Mouse (Mus musculus) mouse trophoblast stem cell (cell line): ENCODE results near the gene Cdc45.

Source experiments
- in situ Hi-C, 2 experiments: fragments of 300-500 bp; cut with MseI, MboI; formaldehyde crosslinking; loops; 2 replicates in 1 of 2; 3 replicates in 1 of 2; pipeline ENCODE4 v1.15.1; 2025

Gene Cdc45

GRCm38 (mm10) chr16:18811468-18812384 lies at the start of gene Cdc45, which contains the start of gene Ufd1:
Gene Cdc45, minus strand, starts transcription at chr16:18811987.
Gene Ufd1, plus strand, starts transcription at chr16:18811779.
- in situ Hi-C loops, result no loop called here

GRCm38 (mm10) chr16:18860186-18860585 lies 48.4 kb upstream of the Cdc45 start:
- in situ Hi-C loops, result loop anchor here in 1 of 2 experiments (25.0 kb wide), 1 partner anchor 173 kb away; no protein-coding TSS in a partner anchor

GRCm38 (mm10) chr16:18858551-18858950 lies 46.8 kb upstream of the Cdc45 start:
- in situ Hi-C loops, result loop anchor here in 1 of 2 experiments (25.0 kb wide), 1 partner anchor 171 kb away; no protein-coding TSS in a partner anchor

GRCm38 (mm10) chr16:18849521-18850190 lies 37.9 kb upstream of the Cdc45 start:
- in situ Hi-C loops, result loop anchor here in 1 of 2 experiments (25.0 kb wide), 1 partner anchor 162 kb away; no protein-coding TSS in a partner anchor

- in situ Hi-C loops, result no loop called here
Observed at GRCm38 (mm10) chr16:18846301-18846820, 34.6 kb upstream of the Cdc45 start.

- in situ Hi-C loops, result no loop called here
Observed at GRCm38 (mm10) chr16:18838346-18838745, 26.6 kb upstream of the Cdc45 start.

- in situ Hi-C loops, result no loop called here
Observed at GRCm38 (mm10) chr16:18836468-18837208, 24.9 kb upstream of the Cdc45 start, which contains the start of the genes 2510002D24Rik and Gm28539. Gene 2510002D24Rik, plus strand, starts transcription at chr16:18836578. Gene Gm28539, plus strand, starts transcription at chr16:18836584.

GRCm38 (mm10) chr16:18836073-18836467 lies 24.3 kb upstream of the Cdc45 start:
- in situ Hi-C loops, result no loop called here

GRCm38 (mm10) chr16:18833486-18833885 lies 21.7 kb upstream of the Cdc45 start:
- in situ Hi-C loops, result no loop called here

- in situ Hi-C loops, result no loop called here
Observed at GRCm38 (mm10) chr16:18829102-18829501, 17.3 kb upstream of the Cdc45 start.

- in situ Hi-C loops, result no loop called here
Observed at GRCm38 (mm10) chr16:18828630-18829029, 16.8 kb upstream of the Cdc45 start.

GRCm38 (mm10) chr16:18822925-18823324 lies 11.1 kb upstream of the Cdc45 start:
- in situ Hi-C loops, result no loop called here

- in situ Hi-C loops, result no loop called here
Observed at GRCm38 (mm10) chr16:18822356-18822755, 10.6 kb upstream of the Cdc45 start.

- in situ Hi-C loops, result no loop called here
Observed at GRCm38 (mm10) chr16:18812385-18812910, 661 bp upstream of the Cdc45 start.

GRCm38 (mm10) chr16:18811032-18811431 lies 755 bp downstream of the Cdc45 start:
- in situ Hi-C loops, result no loop called here

GRCm38 (mm10) chr16:18809001-18809400 lies 2.8 kb downstream of the Cdc45 start:
- in situ Hi-C loops, result no loop called here

- in situ Hi-C loops, result no loop called here
Observed at GRCm38 (mm10) chr16:18805746-18806145, 6.0 kb downstream of the Cdc45 start.

- in situ Hi-C loops, result loop anchor here in 1 of 2 experiments (5.0 kb wide), 1 partner anchor 102 kb away; no protein-coding TSS in a partner anchor
Observed at GRCm38 (mm10) chr16:18798841-18799240, 12.9 kb downstream of the Cdc45 start.

GRCm38 (mm10) chr16:18798151-18798550 lies 13.6 kb downstream of the Cdc45 start:
- in situ Hi-C loops, result loop anchor here in 1 of 2 experiments (5.0 kb wide), 1 partner anchor 101 kb away; no protein-coding TSS in a partner anchor

- in situ Hi-C loops, result loop anchor here in 1 of 2 experiments (5.0 kb wide), 1 partner anchor 99 kb away; no protein-coding TSS in a partner anchor
Observed at GRCm38 (mm10) chr16:18796645-18797044, 15.1 kb downstream of the Cdc45 start.
